Mouse (Mus musculus) urinary bladder, postnatal 25 days (tissue): ENCODE measurements around the gene Atp6v0a4.

Experiments
- DNase-seq: peaks from one replicate; pipeline ENCODE4 v3.0.0; 2022; ENCODE audit warnings: low spot score

The Atp6v0a4 gene

GRCm38 (mm10) chr6:38124882-38125281, 496 bp upstream of the Atp6v0a4 start:
- no peak for DNase-seq

GRCm38 (mm10) chr6:38123471-38124206, 747 bp downstream of the Atp6v0a4 start:
- DNase-seq, result no peak

DNA sequence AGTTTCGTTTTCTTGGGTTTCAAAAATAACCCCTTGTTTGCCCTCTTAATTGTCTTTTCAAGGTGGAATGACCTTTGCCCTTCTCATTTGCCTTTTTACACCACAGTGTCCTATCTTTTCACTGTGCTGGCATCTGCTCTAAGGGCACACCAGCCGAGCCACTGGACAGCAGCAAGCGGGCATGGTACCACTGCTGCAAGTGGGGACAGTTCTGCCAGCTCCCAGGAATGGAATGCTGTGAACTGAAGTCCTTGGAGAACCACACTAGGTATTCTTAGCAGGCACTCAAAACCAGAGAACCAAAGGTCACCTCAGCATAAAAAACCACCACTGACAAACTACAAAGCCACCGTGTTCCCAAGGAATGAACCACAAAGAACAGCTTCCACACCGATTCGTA, 1.6 kb downstream of the Atp6v0a4 start:
- no peak for DNase-seq

- no peak for DNase-seq
Measured at GRCm38 (mm10) chr6:38121843-38122242, 2.5 kb downstream of the Atp6v0a4 start.

DNA sequence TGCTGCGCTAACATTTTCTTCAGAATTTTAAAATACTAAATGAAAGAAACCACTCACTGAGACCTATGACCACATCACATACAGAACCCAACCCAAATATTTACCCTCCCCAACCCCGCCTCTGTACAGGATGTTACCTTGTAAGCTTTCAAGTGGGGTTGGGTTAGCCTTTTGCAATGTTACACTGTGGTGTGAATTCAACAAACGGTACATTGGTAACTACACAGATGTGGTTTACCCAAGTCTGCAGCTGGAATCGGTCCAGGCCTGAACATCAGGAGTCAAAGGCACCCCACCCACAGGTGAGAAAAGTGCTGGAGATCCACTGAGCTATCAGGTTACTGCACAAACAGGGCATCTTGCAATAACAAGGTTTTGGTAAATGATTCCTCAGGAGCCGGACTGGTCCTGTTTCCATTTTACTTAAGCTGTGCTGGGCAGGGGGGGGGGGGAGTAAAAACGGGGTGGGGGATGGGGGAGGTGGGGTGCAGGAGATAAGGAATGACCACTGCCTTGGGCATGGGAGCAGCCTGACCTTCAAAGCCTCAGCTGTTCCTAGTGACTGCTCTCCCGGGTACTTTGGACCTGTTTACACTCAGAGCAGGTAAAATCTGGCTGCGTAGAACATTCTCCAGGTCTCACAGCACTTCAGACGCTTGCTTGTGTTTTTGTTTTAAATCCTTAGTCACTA, 3.6 kb downstream of the Atp6v0a4 start:
- DNase-seq, result no peak

DNA sequence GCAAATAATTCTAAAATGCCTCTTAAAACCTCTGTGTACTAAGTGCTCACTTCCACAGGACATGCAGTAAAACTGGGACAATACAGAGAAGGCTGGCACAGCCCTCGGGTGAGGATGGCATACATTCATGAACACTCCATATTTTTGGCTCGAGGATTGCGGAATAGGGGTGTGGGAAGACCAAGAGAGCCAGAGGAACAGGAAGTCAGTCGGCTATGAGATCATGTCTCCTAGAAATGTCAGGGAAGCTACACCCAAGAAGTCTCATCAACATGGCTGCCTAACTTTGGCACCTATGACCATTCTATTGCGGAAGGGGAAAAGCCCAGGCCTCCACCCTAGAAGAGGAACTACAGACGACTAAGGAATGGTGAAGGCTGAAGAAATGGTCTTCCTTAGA, 6.0 kb downstream of the Atp6v0a4 start:
- no peak for DNase-seq

DNA sequence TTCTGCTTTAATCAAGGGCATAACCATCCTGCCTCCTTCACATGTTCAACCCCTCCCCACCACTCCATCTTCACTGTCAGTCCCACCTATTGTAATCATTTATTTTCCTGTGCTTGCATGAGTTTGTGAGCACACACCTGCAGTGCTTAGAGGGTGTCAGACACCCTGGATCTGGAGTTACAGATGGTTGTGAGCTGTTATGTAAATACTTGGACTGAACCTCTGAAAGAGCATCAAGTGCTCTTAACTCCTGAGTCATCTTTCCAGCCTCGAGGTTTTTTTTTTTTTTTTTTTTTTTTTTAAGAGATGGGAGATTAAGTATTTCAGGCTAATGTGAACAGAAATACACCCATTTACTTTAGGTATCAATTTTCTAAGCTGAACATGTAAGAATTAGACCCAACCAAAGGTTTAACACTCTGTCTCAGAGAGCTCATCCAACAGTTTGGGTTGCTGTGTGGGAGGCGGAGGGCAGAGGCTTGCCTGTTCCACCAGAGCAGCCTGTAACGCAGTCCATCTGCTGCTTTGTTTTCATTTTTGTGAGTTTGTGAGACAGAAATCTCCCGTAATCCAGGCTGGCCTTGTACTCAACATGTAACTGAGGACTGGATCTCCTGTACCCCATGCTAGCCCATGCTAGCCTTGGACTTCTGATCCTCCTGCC, 8.1 kb downstream of the Atp6v0a4 start:
- DNase-seq, result no peak

DNA sequence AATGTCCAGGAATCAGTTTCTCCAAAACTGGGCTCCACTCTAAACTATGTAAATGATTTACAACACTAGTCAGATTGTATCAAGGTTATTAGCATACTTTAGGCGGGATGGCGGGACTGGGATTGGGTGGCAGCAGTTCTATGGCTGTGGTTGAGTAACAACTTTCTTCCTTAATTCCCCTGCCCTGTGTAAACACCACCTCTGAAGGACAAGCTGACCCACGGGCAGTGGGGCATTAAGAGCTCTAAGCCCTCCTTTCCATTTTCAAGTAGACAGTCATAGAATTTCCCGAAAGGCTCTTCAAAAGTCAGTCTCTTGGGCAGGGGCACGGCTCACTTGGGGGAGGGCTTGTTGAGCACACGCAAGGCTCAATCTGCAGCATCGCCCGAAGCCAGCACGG, 13.5 kb downstream of the Atp6v0a4 start:
- no peak for DNase-seq

DNA sequence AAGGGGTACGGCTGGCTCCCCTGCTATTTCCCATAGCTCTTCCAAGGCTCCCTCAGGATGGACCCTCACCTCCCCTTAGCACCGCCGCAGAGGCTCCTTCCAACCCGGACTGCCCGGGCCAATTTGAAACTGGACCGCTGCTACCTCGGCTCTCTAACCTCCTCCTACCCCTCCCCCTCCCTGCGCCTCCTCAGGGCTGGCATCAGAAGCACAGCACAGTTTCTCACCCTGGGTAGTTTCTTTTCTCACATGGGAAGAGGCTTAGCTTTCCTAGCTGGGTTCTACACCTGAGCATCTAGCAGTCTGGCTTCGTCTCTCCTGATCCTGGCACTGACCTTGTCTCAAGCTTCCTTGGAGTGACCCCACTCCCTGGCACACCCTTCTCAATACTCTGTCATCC, 14.5 kb downstream of the Atp6v0a4 start:
- DNase-seq, result no peak

DNA sequence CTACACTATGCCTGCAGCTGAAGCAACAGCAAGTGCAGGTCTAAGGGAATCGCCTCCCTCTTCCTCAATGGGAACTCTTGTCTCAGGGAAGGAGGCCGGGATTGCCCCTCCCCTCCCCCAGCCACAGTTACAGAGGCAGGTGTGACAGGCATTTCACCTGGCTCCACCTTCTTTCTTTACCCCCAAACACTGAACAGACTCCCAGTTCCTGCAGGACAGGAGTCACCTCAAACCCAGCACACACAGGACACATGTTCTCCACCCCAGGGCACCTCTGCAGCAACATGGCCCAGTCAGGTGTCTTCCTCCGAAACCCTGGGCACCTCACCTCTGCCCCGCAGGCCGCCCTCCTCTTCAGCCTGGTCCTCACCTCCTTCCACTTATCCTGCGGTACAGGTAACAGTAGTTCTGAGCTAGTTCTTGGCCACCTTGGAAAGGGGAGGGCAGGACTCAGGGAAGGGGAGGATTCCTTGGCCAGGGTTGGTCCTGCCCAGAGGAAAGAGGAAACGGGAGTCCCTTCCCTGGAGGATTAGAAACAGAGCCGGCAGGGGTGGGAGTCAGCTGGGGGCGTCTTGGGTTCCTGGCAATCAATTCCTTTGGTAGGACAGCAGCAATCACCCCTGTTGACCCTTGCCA, 15.1 kb downstream of the Atp6v0a4 start, which contains the start of gene Tmem213:
Gene Tmem213, plus strand, starts transcription at position 96 of the 636 bp plus-strand sequence.
- no peak for DNase-seq

DNA sequence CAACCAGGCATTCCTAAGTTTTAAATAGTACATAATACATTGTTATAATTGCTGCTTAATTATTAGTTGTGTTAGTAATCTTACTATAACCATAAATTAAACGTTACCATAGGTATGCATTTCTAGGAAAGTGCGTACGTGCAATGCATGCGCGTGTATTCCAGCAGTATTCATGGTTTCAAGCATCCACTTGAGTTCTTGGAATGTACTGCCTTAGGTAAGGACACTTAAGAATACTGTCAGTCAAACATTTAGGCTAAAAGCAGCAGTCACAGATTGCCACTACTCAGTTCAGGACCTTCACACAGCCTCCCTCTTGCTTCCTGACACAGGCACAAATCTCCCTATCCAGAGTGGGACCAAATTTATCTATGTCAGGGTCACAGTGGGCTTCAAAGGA, 15.9 kb downstream of the Atp6v0a4 start:
- DNase-seq, result no peak

DNA sequence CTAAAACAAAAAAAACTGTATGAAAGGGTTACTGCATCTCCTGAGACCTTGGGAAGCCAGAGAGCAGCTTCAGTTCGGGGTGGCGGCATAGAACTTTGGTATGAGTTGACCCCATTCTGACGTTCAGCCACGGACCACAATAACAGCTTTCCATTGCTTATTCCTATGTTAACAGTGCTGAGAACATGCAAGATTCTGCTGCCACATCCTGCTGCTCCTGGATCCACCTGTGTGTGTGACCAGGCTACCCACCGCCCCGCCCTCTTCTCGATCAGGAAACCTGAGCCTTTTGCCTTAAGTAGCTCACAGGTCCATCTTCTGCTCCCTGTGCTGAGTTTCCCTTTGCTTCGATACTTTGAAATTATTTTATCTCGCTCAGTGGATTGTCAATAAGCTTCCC, 18.5 kb downstream of the Atp6v0a4 start:
- no peak for DNase-seq

DNA sequence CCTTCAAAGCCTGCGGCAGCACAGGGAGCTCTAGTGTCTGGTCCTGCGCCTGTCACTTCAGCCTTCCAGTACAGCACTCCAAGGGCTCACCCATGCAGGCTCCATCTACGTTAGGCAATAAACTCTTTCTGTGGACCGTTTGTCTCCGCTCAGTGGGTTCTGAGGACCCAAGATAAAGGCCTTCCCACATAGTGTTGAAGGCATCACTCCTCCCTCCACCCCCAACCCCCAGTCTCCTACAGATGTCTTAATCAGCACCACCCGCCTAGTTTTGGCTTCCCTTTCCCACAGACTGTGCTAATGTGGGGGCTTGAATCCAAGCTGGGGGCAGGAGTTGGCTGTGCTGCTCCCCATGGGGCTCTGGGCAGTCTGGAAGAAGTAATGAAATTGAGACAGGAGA, 20.6 kb downstream of the Atp6v0a4 start:
- DNase-seq, result no peak

DNA sequence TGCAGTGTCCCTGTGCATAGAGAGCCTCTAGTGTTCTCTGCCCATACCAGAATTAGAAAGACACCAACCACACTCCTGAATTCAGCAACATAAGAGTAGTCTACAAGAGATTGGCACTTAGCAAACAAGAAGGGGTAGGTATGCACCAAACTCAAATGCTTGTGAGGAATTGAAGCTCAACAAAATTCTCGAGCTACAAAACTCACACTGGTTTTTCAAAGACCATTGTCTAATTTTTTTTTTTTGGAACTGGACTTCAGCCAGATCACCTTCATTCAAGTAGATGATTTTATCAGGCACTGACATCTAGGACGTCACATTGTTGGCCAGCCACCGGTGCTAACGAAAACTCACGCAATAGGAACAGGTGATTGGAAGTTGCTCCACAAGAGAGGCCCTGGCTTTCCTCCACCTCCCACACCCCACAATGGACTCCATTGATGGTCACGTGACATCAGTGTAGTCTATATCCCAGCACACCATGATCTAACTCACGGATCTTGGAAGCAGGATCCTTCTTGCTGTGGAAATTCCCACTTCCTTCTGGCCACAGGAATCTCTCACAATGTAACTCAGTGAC, 22.1 kb downstream of the Atp6v0a4 start:
- no peak for DNase-seq

DNA sequence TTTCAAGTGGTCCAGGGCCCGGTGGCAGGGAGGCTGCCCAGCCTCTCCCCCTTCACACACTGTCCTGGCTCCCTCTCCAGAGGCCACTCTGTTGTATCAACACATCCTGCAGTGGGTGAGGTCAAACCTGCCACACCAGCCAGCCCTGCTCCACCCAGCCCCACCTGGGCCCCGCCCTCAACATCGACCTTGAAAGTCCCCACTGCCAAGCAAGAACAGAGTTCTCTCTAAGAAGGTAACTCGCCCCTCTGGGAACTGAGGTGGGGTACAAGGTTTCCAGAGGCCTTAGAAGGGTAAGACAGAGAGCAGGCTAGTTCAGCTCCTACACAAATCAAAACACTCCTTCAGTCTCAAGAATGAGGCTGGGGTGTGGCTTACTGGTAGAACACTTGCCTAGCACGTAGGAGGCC, 27.4 kb downstream of the Atp6v0a4 start:
- DNase-seq, result peak; percentile 34

DNA sequence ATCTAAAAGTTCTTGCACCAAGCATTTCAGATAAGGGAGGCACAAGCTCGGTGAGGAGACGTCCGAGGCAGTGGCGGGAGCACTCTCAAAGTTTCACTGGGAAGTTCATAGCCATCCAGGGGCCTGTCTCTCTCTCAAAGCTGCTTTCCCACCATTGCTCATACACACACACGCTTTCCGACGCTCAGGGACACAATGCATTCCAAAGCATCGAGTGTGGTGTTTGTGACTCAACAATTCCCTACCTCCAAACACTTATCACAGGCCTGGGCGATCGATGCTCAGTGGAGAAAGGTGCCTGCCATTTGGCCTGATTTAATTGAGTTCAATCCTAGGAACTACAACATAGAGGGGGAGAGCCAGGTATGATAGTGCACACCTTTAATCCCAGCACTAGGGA, 29.7 kb downstream of the Atp6v0a4 start:
- DNase-seq, result no peak

DNA sequence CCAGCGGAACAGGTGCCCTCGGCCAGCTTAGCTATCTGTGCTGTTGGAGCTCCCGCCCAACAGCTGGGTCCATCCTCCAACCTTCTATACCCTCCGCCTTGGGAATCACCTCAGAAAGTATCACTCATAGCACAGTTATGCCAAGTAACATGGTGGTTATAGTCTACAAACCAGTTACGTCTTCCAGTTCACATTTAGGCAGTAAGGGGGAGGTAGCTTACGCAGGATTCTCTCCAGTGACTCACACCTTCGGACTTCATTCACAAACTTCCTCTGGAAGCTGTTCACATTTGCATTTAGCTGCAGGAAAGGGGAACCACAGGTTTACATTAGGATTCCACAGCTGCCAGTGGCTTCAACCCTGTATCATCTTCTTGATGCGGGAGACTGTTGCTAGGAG, 31.8 kb downstream of the Atp6v0a4 start:
- DNase-seq, result no peak

DNA sequence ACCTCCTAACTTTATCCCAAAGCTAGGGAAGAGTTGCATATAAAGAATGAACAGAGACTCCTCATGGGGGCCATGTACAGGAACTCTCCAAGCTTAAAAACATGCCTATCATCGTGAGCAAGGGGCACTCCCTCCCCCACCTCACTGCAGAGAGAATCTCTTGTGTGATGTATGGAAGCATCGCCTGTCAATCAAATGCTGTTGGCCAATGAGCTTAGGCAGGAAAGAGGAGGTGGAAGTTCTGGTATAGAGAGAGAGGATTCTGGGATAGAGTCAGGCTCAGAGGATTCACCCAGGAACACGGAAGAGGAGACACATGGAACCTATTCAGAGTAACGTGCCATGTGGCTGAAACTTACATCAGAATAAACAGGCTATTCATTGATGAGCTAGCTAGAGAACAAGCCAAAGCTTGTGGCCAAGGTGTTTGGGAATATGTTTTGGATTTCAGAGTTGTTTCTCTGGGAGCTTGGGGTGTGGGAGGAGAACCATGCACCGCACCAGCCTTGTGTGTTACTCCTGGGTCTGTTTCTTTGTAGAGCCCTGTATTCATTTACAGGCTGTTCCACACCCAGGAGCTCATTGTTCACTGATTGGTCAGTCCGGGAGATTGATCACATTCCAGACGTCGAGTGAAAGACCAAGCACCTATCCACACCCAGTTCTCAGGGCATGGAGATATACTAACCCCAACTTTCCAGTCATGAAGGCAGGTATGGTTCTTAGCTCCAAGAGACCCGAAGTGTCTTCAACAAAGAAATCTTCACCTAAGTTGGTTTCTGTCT, 37.0 kb downstream of the Atp6v0a4 start:
- no peak for DNase-seq

- DNase-seq, result no peak
Measured at GRCm38 (mm10) chr6:38083204-38083603, 41.2 kb downstream of the Atp6v0a4 start.

- DNase-seq, result peak; percentile 12
Measured at GRCm38 (mm10) chr6:38081727-38082341, 42.6 kb downstream of the Atp6v0a4 start.

GRCm38 (mm10) chr6:38080364-38080763, 44.0 kb downstream of the Atp6v0a4 start:
- DNase-seq, result no peak
